Mouse (Mus musculus): ENCODE data around the gene Slc23a3. TPM values are rescaled to one million over a fixed set of nuclear protein-coding genes. Genes with fewer than 3 reads are reported as not detected.

Slc23a3 gene
- polyA plus RNA-seq, 1 experiment from 2014 or later = 0.10 TPM

- whole genome bisulfite sequencing = 37% methylated on average over 5 of the region's 5 CpGs
- Histone ChIP-seq H3K9ac (no peak overlapping the region), H3K4me3 (peak overlapping the region; percentile 59), H3K9me3 (replicated peaks) (no peaks in the 10 kb centered on the region), H3K4me1 (peaks cover 9% of the 10 kb centered on the region), H3K27me3 (peaks cover 4% of the 10 kb centered on the region; the same call in 1 of the 2 replicates), H3K4me2 (replicated peaks) (peak overlapping the region; percentile 53), H3K36me3 (no peaks in the 10 kb centered on the region), H3K27ac (peak overlapping the region; percentile 95; the same call in 1 of the 2 replicates)
- ATAC-seq (ENCODE audit: low FRiP score) = peak; percentile 17
Observed at GRCm38 (mm10) chr1:75125418-75125817, 8.3 kb downstream of the Slc23a3 start.

- H3K27me3 ChIP-seq = peaks cover 4% of the 10 kb centered on the region; the same call in 1 of the 2 replicates
- WGBS = under 1% methylated on average over 56 of the region's 56 CpGs
Observed at GRCm38 (mm10) chr1:75124346-75125321, 9.1 kb downstream of the Slc23a3 start, which contains the start of gene Nhej1. Gene Nhej1 (minus strand): TSS chr1:75125200.

GRCm38 (mm10) chr1:75122211-75122610 is 11.5 kb downstream of the Slc23a3 start:
- Histone ChIP-seq H3K4me2 (replicated peaks) (no peak overlapping the region), H3K9me3 (replicated peaks) (no peaks in the 10 kb centered on the region), H3K4me3 (no peak overlapping the region), H3K27me3 (no peaks in the 10 kb centered on the region), H3K27ac (no peak overlapping the region), H3K4me1 (peaks cover 9% of the 10 kb centered on the region), H3K36me3 (no peaks in the 10 kb centered on the region), H3K9ac (no peak overlapping the region)
- no peak for ATAC-seq (ENCODE audit: low FRiP score)
- 81% methylated on average over 3 of the region's 3 CpGs for WGBS

More at GRCm38 (mm10) chr1:75124346-75125321, 9.1 kb downstream of the Slc23a3 start, which contains the start of gene Nhej1:
- Histone ChIP-seq H3K4me1 (peaks cover 9% of the 10 kb centered on the region), H3K4me2 (replicated peaks) (peak within 1 kb of the TSS; percentile 53), H3K9ac (peak within 1 kb of the TSS; percentile 58), H3K36me3 (no peaks in the 10 kb centered on the region), H3K27ac (peak within 1 kb of the TSS; percentile 95), H3K9me3 (replicated peaks) (no peaks in the 10 kb centered on the region), H3K4me3 (peak within 1 kb of the TSS; percentile 59)
- peak; percentile 95 for ATAC-seq (ENCODE audit: low FRiP score)

Other genes with a start within 250 kb of the Slc23a3 start
- 7.0 and 7.6 TPM in 2 replicates for gene Fev, start 248.5 kb downstream of the Slc23a3 start, polyA plus RNA-seq (2016; fragmentation: Nextera tagmentation; extraction: Ambion mirVana)
- gene Cryba2, start 240.7 kb downstream of the Slc23a3 start, polyA plus RNA-seq (2016; fragmentation: Nextera tagmentation; extraction: Ambion mirVana) = 1.6 and 2.8 TPM in 2 replicates
- 0.85 and 1.9 TPM in 2 replicates for gene Cfap65, start 198.3 kb downstream of the Slc23a3 start, polyA plus RNA-seq (2016; fragmentation: Nextera tagmentation; extraction: Ambion mirVana)
- gene Ihh, start 182.2 kb downstream of the Slc23a3 start, polyA plus RNA-seq (2016; fragmentation: Nextera tagmentation; extraction: Ambion mirVana) = 0.14 and 0.83 TPM in 2 replicates
- 10.5 and 12.8 TPM in 2 replicates for gene Nhej1, start 8.7 kb downstream of the Slc23a3 start, polyA plus RNA-seq (2016; fragmentation: Nextera tagmentation; extraction: Ambion mirVana)
- gene Cnppd1, start 8.8 kb upstream of the Slc23a3 start, polyA plus RNA-seq (2016; fragmentation: Nextera tagmentation; extraction: Ambion mirVana) = 66.4 and 67.0 TPM in 2 replicates
- 81.6 and 83.1 TPM in 2 replicates for gene Retreg2, start 8.9 kb upstream of the Slc23a3 start, polyA plus RNA-seq (2016; fragmentation: Nextera tagmentation; extraction: Ambion mirVana)
- 37.6 and 38.8 TPM in 2 replicates for gene Zfand2b, start 34.8 kb upstream of the Slc23a3 start, polyA plus RNA-seq (2016; fragmentation: Nextera tagmentation; extraction: Ambion mirVana)
- gene Abcb6, start 46.5 kb upstream of the Slc23a3 start, polyA plus RNA-seq (2016; fragmentation: Nextera tagmentation; extraction: Ambion mirVana) = 37.9 and 41.3 TPM in 2 replicates
- 24.1 and 25.6 TPM in 2 replicates for gene Ankzf1, start 58.3 kb upstream of the Slc23a3 start, polyA plus RNA-seq (2016; fragmentation: Nextera tagmentation; extraction: Ambion mirVana)
- 38.4 and 43.7 TPM in 2 replicates for gene Atg9a, start 58.3 kb upstream of the Slc23a3 start, polyA plus RNA-seq (2016; fragmentation: Nextera tagmentation; extraction: Ambion mirVana)
- gene Glb1l, start 76.9 kb upstream of the Slc23a3 start, polyA plus RNA-seq (2016; fragmentation: Nextera tagmentation; extraction: Ambion mirVana) = 21.2 and 26.3 TPM in 2 replicates
- 125 and 130 TPM in 2 replicates for gene Stk16, start 76.9 kb upstream of the Slc23a3 start, polyA plus RNA-seq (2016; fragmentation: Nextera tagmentation; extraction: Ambion mirVana)
- gene Tuba4a, start 86.0 kb upstream of the Slc23a3 start, polyA plus RNA-seq (2016; fragmentation: Nextera tagmentation; extraction: Ambion mirVana) = 10.3 and 11.1 TPM in 2 replicates
- gene A630095N17Rik, start 98.2 kb upstream of the Slc23a3 start, polyA plus RNA-seq (2016; fragmentation: Nextera tagmentation; extraction: Ambion mirVana) = not detected in 2 replicates
- gene Dnajb2, start 102.5 kb upstream of the Slc23a3 start, polyA plus RNA-seq (2016; fragmentation: Nextera tagmentation; extraction: Ambion mirVana) = 54.6 and 55.2 TPM in 2 replicates
- 11.7 and 12.6 TPM in 2 replicates for gene Ptprn, start 130.6 kb upstream of the Slc23a3 start, polyA plus RNA-seq (2016; fragmentation: Nextera tagmentation; extraction: Ambion mirVana)
- 50.0 and 56.8 TPM in 2 replicates for gene Resp18, start 144.5 kb upstream of the Slc23a3 start, polyA plus RNA-seq (2016; fragmentation: Nextera tagmentation; extraction: Ambion mirVana)
- 173 and 175 TPM in 2 replicates for gene Dnpep, start 184.1 kb upstream of the Slc23a3 start, polyA plus RNA-seq (2016; fragmentation: Nextera tagmentation; extraction: Ambion mirVana)
- gene Des, start 226.4 kb upstream of the Slc23a3 start, polyA plus RNA-seq (2016; fragmentation: Nextera tagmentation; extraction: Ambion mirVana) = 2.3 and 10.5 TPM in 2 replicates
- 19.1 and 19.7 TPM in 2 replicates for gene Speg, start 241.4 kb upstream of the Slc23a3 start, polyA plus RNA-seq (2016; fragmentation: Nextera tagmentation; extraction: Ambion mirVana)